In genomic region chr13:69445611-69446010, GRCm38 (mm10) we compare ENCODE assay signal across 32 mouse cellular contexts.
"Had no signal": no experiment of that assay in that cellular context is flagged by ENCODE, and none has a peak within 500 bp of the region (broad histone marks: within the 10 kb centered on the region; RNA-seq: fewer than 3 reads in every experiment).

No protein-coding gene starts in this region.

- DNase-seq: left cerebral cortex, postnatal 4 days; liver; liver, embryonic 13.5 days; liver, postnatal 0 days; lung, adult 18-20 months; lung, adult 2 months; lung, embryonic 14.5 days; lung, postnatal 10 days; lung, postnatal 14 days; lung, postnatal 36 days; lung, postnatal 4 days; midbrain, embryonic 14.5 days had no signal

- H3K27me3 ChIP-seq: limb, embryonic 12.5 days; limb, embryonic 13.5 days; limb, embryonic 15.5 days; liver, embryonic 12.5 days; liver, embryonic 13.5 days; liver, embryonic 15.5 days; lung, embryonic 15.5 days; megakaryocyte, embryonic 14.5 days; midbrain, embryonic 12.5 days; midbrain, embryonic 13.5 days; midbrain, embryonic 15.5 days had no signal

- H3K36me3 ChIP-seq: limb, embryonic 10.5 days; limb, embryonic 12.5 days; limb, embryonic 13.5 days; limb, embryonic 15.5 days; liver, embryonic 12.5 days; liver, embryonic 13.5 days; liver, embryonic 15.5 days; lung, embryonic 15.5 days; midbrain, embryonic 10.5 days; midbrain, embryonic 12.5 days; midbrain, embryonic 13.5 days; midbrain, embryonic 15.5 days had no signal

- H3K27ac ChIP-seq: left cerebral cortex, adult 2 months; limb, embryonic 10.5 days; limb, embryonic 12.5 days; limb, embryonic 13.5 days; limb, embryonic 15.5 days; liver, embryonic 12.5 days; liver, embryonic 13.5 days; liver, embryonic 14.5 days; liver, embryonic 15.5 days; lung, embryonic 15.5 days; macrophage; midbrain, embryonic 10.5 days; midbrain, embryonic 12.5 days; midbrain, embryonic 13.5 days; midbrain, embryonic 15.5 days had no signal

- ATAC-seq: liver, embryonic 12.5 days; liver, postnatal 0 days; lung, postnatal 0 days; midbrain, embryonic 13.5 days; midbrain, embryonic 15.5 days; midbrain, embryonic 16.5 days had no signal

- H3K4me3 ChIP-seq: left cerebral cortex, adult 2 months; limb, embryonic 10.5 days; limb, embryonic 12.5 days; limb, embryonic 13.5 days; limb, embryonic 15.5 days; liver, embryonic 12.5 days; liver, embryonic 13.5 days; liver, embryonic 15.5 days; lung, embryonic 15.5 days; megakaryocyte, embryonic 14.5 days; midbrain, embryonic 10.5 days; midbrain, embryonic 12.5 days; midbrain, embryonic 13.5 days; midbrain, embryonic 15.5 days; myocyte had no signal

- H3K4me2 ChIP-seq: limb, embryonic 12.5 days; limb, embryonic 13.5 days; limb, embryonic 15.5 days; liver, embryonic 11.5 days; liver, embryonic 12.5 days; liver, embryonic 13.5 days; liver, embryonic 15.5 days; lung, embryonic 14.5 days; lung, embryonic 15.5 days; midbrain, embryonic 11.5 days; midbrain, embryonic 12.5 days; midbrain, embryonic 13.5 days; midbrain, embryonic 15.5 days had no signal

- H3K4me1 ChIP-seq: limb, embryonic 13.5 days; limb, embryonic 15.5 days; liver, embryonic 12.5 days; liver, embryonic 13.5 days; liver, embryonic 15.5 days; lung, embryonic 15.5 days; megakaryocyte, embryonic 14.5 days; midbrain, embryonic 12.5 days; midbrain, embryonic 13.5 days; midbrain, embryonic 15.5 days had no signal

- H3K9me3 ChIP-seq: limb, embryonic 10.5 days; limb, embryonic 12.5 days; limb, embryonic 13.5 days; limb, embryonic 15.5 days; liver, embryonic 12.5 days; liver, embryonic 13.5 days; liver, embryonic 15.5 days; lung, embryonic 15.5 days; midbrain, embryonic 10.5 days; midbrain, embryonic 12.5 days; midbrain, embryonic 13.5 days; midbrain, embryonic 15.5 days had no signal

- H3K9ac ChIP-seq: limb, embryonic 12.5 days; limb, embryonic 13.5 days; limb, embryonic 15.5 days; liver, embryonic 12.5 days; liver, embryonic 13.5 days; liver, embryonic 14.5 days; liver, embryonic 15.5 days; liver, postnatal 0 days; lung, embryonic 14.5 days; lung, embryonic 15.5 days; midbrain, embryonic 12.5 days; midbrain, embryonic 13.5 days; midbrain, embryonic 15.5 days had no signal
